Mouse (Mus musculus) CH12.LX (cell line): ENCODE measurements at regions not wholly inside any gene's neighbourhood (a gene's known extent, or its start where the extent isn't known, plus 50 kb on each side); places are given as distances from the start of the nearest gene placed in this dataset.

Experiments used
- DNase-seq: peaks from one replicate; pipeline ENCODE4 v3.0.0-alpha.2; 2013; ENCODE audit errors: extremely low read depth
- H3K27ac ChIP-seq: 2 replicates; pipeline ENCODE4 v1.5.1; 2012; ENCODE audit warnings: low read depth, mild to moderate bottlenecking, control low read depth, moderate library complexity; ENCODE audit not compliant: insufficient read depth
- H3K27me3 ChIP-seq: replicated peaks from 2 replicates; pipeline ENCODE3; 2012; ENCODE audit warnings: inconsistent platforms
- H3K36me3 ChIP-seq, 2 experiments: replicated peaks in 1 of 2; 2 replicates each; pipeline versions ENCODE3 to v1.6.1; 2012; ENCODE audit warnings: inconsistent platforms in 1 of 2, low read length in 1 of 2, mild to moderate bottlenecking in 1 of 2, mixed read lengths in 1 of 2, moderate library complexity in 1 of 2; ENCODE audit not compliant: control insufficient read depth in 1 of 2, insufficient read depth in 1 of 2
- H3K4me1 ChIP-seq, 2 experiments: 2 replicates each; pipeline ENCODE4 v1.6.1; 2012; ENCODE audit warnings: inconsistent platforms in 1 of 2, moderate library complexity in 1 of 2; ENCODE audit not compliant: insufficient read depth in 2 of 2, control insufficient read depth in 1 of 2
- H3K4me2 ChIP-seq: 2 replicates; pipeline ENCODE4 v1.6.1; 2012; ENCODE audit warnings: low read depth, mild to moderate bottlenecking, control low read depth; ENCODE audit not compliant: poor library complexity, insufficient read depth, severe bottlenecking
- H3K4me3 ChIP-seq, 3 experiments: fragments of 150-350 bp in 1 of 3; sonication (generic) in 1 of 3; replicated peaks in 1 of 3; 2 replicates each; pipeline versions ENCODE3 to v1.5.1; 2011 to 2012; ENCODE audit warnings: low read depth in 2 of 3, low read length in 2 of 3, mild to moderate bottlenecking in 2 of 3, moderate library complexity in 2 of 3, control low read depth in 1 of 3, improper control_type of control experiment in 1 of 3, inconsistent platforms in 1 of 3, mixed read lengths in 1 of 3; ENCODE audit not compliant: poor library complexity in 1 of 3
- H3K79me2 ChIP-seq: replicated peaks from 2 replicates; pipeline ENCODE4 v1.6.1; 2012; ENCODE audit warnings: mild to moderate bottlenecking, moderate library complexity; ENCODE audit not compliant: control insufficient read depth, poor library complexity, insufficient read depth, severe bottlenecking; ENCODE audit errors: extremely low read depth
- H3K9ac ChIP-seq: 2 replicates; pipeline ENCODE4 v1.6.1; 2012; ENCODE audit warnings: low read depth, mild to moderate bottlenecking, control low read depth, moderate library complexity; ENCODE audit not compliant: insufficient read depth
- H3K9me3 ChIP-seq: replicated peaks from 2 replicates; pipeline ENCODE3; 2012; ENCODE audit warnings: low read length, inconsistent platforms, mixed read lengths
- ELF1 ChIP-seq: IDR thresholded peaks from 2 replicates; pipeline ENCODE4 v1.6.1; 2014; ENCODE audit warnings: low read depth, mild to moderate bottlenecking, inconsistent platforms, low read length, improper control_type of control experiment
- EP300 ChIP-seq: IDR thresholded peaks from 2 replicates; pipeline ENCODE4 v1.6.1; 2011; ENCODE audit warnings: low read length, improper control_type of control experiment
- IRF4 ChIP-seq: IDR thresholded peaks from 2 replicates; pipeline ENCODE4 v1.6.1; 2014; ENCODE audit warnings: low read depth, mild to moderate bottlenecking, inconsistent platforms, low read length, improper control_type of control experiment
- JUN ChIP-seq: IDR thresholded peaks from 2 replicates; pipeline ENCODE4 v1.6.1; 2011; ENCODE audit warnings: low read depth, mild to moderate bottlenecking, low read length, improper control_type of control experiment, moderate library complexity; ENCODE audit not compliant: insufficient read depth
- MAZ ChIP-seq: IDR thresholded peaks from 2 replicates; pipeline ENCODE4 v1.6.1; 2012; ENCODE audit warnings: low read depth, mild to moderate bottlenecking, inconsistent platforms, low read length, improper control_type of control experiment, moderate library complexity
- MEF2A ChIP-seq: IDR thresholded peaks from 2 replicates; pipeline ENCODE4 v1.6.1; 2014; ENCODE audit warnings: low read depth, mild to moderate bottlenecking, inconsistent platforms, low read length, improper control_type of control experiment, borderline replicate concordance
- MYC ChIP-seq: IDR thresholded peaks from 2 replicates; pipeline ENCODE4 v1.6.1; 2011; ENCODE audit warnings: low read depth, mild to moderate bottlenecking, improper control_type of control experiment, low read length
- NELFE ChIP-seq: IDR thresholded peaks from 2 replicates; pipeline ENCODE4 v1.6.1; 2011; ENCODE audit warnings: low read depth, low read length, improper control_type of control experiment
- NRF1 ChIP-seq: IDR thresholded peaks from 2 replicates; pipeline ENCODE4 v1.6.1; 2014; ENCODE audit warnings: low read depth, mild to moderate bottlenecking, inconsistent platforms, low read length, improper control_type of control experiment, moderate library complexity
- PAX5 ChIP-seq: IDR thresholded peaks from 2 replicates; pipeline ENCODE4 v1.6.1; 2012; ENCODE audit warnings: low read length, inconsistent platforms, mixed read lengths
- RCOR1 ChIP-seq: conservative IDR thresholded peaks from 2 replicates; pipeline ENCODE4 v1.6.1; 2012; ENCODE audit warnings: low read depth, mild to moderate bottlenecking, inconsistent platforms, low read length, improper control_type of control experiment
- SMC3 ChIP-seq: IDR thresholded peaks from 2 replicates; pipeline ENCODE4 v1.6.1; 2011; ENCODE audit warnings: low read depth, low read length, improper control_type of control experiment
- UBTF ChIP-seq: IDR thresholded peaks from 2 replicates; pipeline ENCODE4 v1.6.1; 2012; ENCODE audit warnings: low read depth, mild to moderate bottlenecking, inconsistent platforms, low read length, improper control_type of control experiment, moderate library complexity
- USF2 ChIP-seq: conservative IDR thresholded peaks from 2 replicates; pipeline ENCODE4 v1.6.1; 2011; ENCODE audit warnings: low read depth, low read length, improper control_type of control experiment
- ZKSCAN1 ChIP-seq: IDR thresholded peaks from 2 replicates; pipeline ENCODE4 v1.6.1; 2012; ENCODE audit warnings: low read depth, inconsistent platforms, low read length, improper control_type of control experiment, borderline replicate concordance
- ZNF384 ChIP-seq: IDR thresholded peaks from 2 replicates; pipeline ENCODE4 v1.6.1; 2012; ENCODE audit warnings: low read depth, low read length, improper control_type of control experiment, inconsistent platforms
- dilution Hi-C: fragments of 300-500 bp; cut with MboI; formaldehyde crosslinking; loops from 2 replicates; pipeline ENCODE4 v1.14.3; 2020; ENCODE audit warnings: low sequenced_read_pairs; ENCODE audit not compliant: extremely low pct_unique_long_range_greater_than_20kb, extremely low pct_ligation_motif_present
- in situ Hi-C: fragments of 300-500 bp; cut with MboI; formaldehyde crosslinking; loops from 3 replicates; pipeline ENCODE4 v1.14.3; 2019; ENCODE audit warnings: low sequenced_read_pairs, low pct_ligation_motif_present, low pct_unique_long_range_greater_than_20kb, mixed read lengths

DNA sequence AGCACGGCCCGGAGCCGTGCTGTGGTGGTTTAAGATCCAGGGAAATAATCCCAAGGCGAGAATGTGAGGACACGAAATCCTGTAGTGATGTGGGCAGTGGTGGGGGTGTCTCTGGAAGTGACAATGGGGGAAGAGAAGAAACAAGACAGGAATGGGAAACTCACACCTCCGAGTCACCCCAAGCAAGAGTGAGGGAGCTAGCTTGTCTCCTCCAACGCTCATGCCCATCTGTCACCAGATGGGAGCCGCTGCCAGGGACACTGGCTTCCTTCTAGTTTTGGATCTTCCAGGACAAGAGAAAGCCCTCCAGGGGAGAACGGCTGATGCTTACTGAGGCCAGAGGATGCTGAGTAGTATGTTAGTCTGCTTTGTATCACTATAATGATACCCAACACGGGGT is 100.6 kb upstream of the Plcl2 start:
- Histone ChIP-seq H3K4me2 (no peak overlapping the region), H3K9me3 (no peaks in the 10 kb centered on the region), H3K79me2 (no peaks in the 10 kb centered on the region), H3K27me3 (no peaks in the 10 kb centered on the region), H3K36me3 (no peaks in the 10 kb centered on the region)
- in situ Hi-C loops, result no loop called here
- TF ChIP-seq MEF2A (no peak), ZNF384 (no peak), IRF4 (no peak), USF2 (no peak), PAX5 (no peak), RCOR1 (no peak), SMC3 (no peak), MAZ (no peak)
- TF ChIP-seq, all 38 proteins: peak for 0
- Histone ChIP-seq H3K4me1 (peaks cover 3 to 12% of the 10 kb centered on the region in 2 experiments; a peak in 3 of 4 replicates), H3K4me3 (no peak overlapping the region), H3K9ac (no peak overlapping the region), H3K27ac (no peak overlapping the region)
- dilution Hi-C loops, result no loop called here
- DNase-seq, result no peak

DNA sequence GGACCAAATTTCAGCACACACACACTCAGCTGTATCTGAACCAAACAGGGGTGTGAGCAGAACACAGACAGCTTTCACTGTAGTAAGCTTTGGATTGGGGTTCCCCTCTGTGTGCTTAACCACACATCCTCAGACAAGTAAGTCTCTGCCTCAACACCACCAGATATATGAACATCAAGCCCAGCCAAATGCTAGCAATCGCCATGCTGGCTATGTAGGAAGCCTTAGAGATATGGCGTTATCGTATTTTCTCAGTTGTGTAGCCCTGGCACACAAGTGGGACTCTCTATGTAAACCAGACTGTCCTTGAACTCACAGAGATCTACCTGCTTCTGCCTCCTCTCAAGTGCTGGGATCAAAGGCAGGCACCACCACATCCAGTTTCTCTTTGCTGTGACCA is 99.9 kb upstream of the Plcl2 start:
- Histone ChIP-seq H3K27me3 (no peaks in the 10 kb centered on the region), H3K9me3 (no peaks in the 10 kb centered on the region), H3K4me1 (peaks cover 3 to 12% of the 10 kb centered on the region in 2 experiments; a peak in 3 of 4 replicates), H3K79me2 (no peaks in the 10 kb centered on the region), H3K27ac (no peak overlapping the region), H3K4me2 (no peak overlapping the region), H3K9ac (no peak overlapping the region), H3K4me3 (no peak overlapping the region), H3K36me3 (no peaks in the 10 kb centered on the region)
- TF ChIP-seq JUN (no peak), EP300 (no peak), ZNF384 (no peak), UBTF (no peak), ZKSCAN1 (no peak), IRF4 (no peak), NELFE (no peak), MYC (no peak), MEF2A (no peak), NRF1 (no peak), PAX5 (no peak), ELF1 (no peak)
- no peak for DNase-seq
- in situ Hi-C loops, result no loop called here
- dilution Hi-C loops, result no loop called here
